Comparison of ENCODE assay signal across 12 mouse cellular contexts in the genomic region with DNA sequence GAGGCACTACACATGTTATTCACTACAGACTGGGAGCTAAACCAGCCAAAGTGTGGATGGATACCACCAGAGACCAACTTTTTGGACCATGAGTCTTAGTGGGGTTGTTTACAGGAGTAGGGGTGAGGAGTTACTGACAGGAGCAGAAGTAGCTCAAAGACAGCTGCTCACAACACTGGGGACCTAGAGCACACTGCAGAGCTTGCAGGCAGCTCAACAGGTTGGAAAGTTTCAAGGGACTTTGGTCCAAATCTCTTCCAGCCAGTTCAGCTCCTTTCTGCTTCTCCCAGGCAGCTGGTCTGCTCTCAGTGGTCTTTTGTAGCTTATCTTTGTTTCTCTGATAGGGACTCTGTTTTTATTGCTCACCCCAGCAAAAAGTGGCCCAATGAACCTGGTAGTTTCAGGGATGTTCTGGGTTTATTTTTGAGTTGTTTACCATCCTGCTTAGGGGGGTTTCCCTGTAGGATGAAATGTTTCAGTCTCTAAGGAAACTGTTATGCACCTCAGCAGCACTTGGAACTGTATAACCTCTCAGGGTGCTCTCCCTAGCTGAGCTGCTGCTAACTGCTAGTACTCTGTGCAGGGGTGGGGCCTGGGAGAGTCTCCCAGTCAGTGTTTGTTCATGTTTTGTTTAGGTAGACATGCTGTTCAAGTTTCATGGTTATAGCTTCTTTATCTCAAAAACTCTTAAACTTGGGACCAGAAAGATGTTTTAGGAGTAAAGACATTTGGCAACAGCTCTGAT. TPM values are rescaled to one million over a fixed set of nuclear protein-coding genes. Genes with fewer than 3 reads are reported as not detected.
A peak's percentile ranks its signal among the peaks of the same experiment; 100 is the strongest.
DNase-seq lines count a peak whose midpoint lies in the region; ATAC-seq lines count a peak whose summit lies in the region.
"Had no signal": no experiment of that assay in that cellular context is flagged by ENCODE, and none has a peak within 500 bp of the region (broad histone marks: within the 10 kb centered on the region; RNA-seq: fewer than 3 reads in every experiment).

No protein-coding gene starts in this region.

- H3K4me1 ChIP-seq in heart, embryonic 13.5 days: peaks cover 55% of the 10 kb centered on the region
- H3K4me1 ChIP-seq in liver, embryonic 16.5 days (ENCODE audit: control insufficient read depth, low read depth, low read length): peaks cover 53% of the 10 kb centered on the region
- H3K4me1 ChIP-seq in hindbrain, embryonic 11.5 days (replicated peaks; ENCODE audit: control insufficient read depth, insufficient read depth, low read length): no peaks in the 10 kb centered on the region; the same call in 1 of the 2 replicates
- peaks cover 16% of the 10 kb centered on the region for H3K4me1 ChIP-seq in hindbrain, embryonic 13.5 days (replicated peaks)

- intact Hi-C loops in heart, postnatal 36 days (cut with DNase I): no loop called here

- peak overlapping the region; percentile 30 for H3K27ac ChIP-seq in heart, embryonic 13.5 days (replicated peaks)
- peak overlapping the region; percentile 73 for H3K27ac ChIP-seq in liver, embryonic 16.5 days (ENCODE audit: low read length)
- H3K27ac ChIP-seq in hindbrain, embryonic 11.5 days (ENCODE audit: low read depth, low read length): no peak overlapping the region
- no peak overlapping the region for H3K27ac ChIP-seq in hindbrain, embryonic 13.5 days
- H3K27ac ChIP-seq: hindbrain, embryonic 14.5 days; kidney, postnatal 0 days had no signal

- H3K4me3 ChIP-seq in heart, embryonic 13.5 days: no peak overlapping the region
- no peak overlapping the region for H3K4me3 ChIP-seq in liver, embryonic 16.5 days (ENCODE audit: low read depth, low read length)
- H3K4me3 ChIP-seq in hindbrain, embryonic 11.5 days (ENCODE audit: low read depth, low read length): no peak overlapping the region
- H3K4me3 ChIP-seq in hindbrain, embryonic 13.5 days: no peak overlapping the region

- H3K4me2 ChIP-seq in heart, embryonic 13.5 days: peak overlapping the region; percentile 2; the same call in 1 of the 2 replicates
- peak overlapping the region; percentile 31 for H3K4me2 ChIP-seq in liver, embryonic 16.5 days (ENCODE audit: low read depth, low read length)
- no peak overlapping the region for H3K4me2 ChIP-seq in hindbrain, embryonic 11.5 days (replicated peaks; ENCODE audit: low read depth, low read length)
- no peak overlapping the region for H3K4me2 ChIP-seq in hindbrain, embryonic 13.5 days
- H3K4me2 ChIP-seq: hindbrain, embryonic 14.5 days had no signal

- H3K9ac ChIP-seq in heart, embryonic 13.5 days: peak overlapping the region; percentile 2; the same call in 1 of the 2 replicates
- peak overlapping the region; percentile 52 for H3K9ac ChIP-seq in liver, embryonic 16.5 days (ENCODE audit: low read depth, low read length)
- H3K9ac ChIP-seq in hindbrain, embryonic 11.5 days (ENCODE audit: low read depth, low read length): no peak overlapping the region
- no peak overlapping the region for H3K9ac ChIP-seq in hindbrain, embryonic 13.5 days
- H3K9ac ChIP-seq: hindbrain, embryonic 14.5 days had no signal

- no peaks in the 10 kb centered on the region for H3K9me3 ChIP-seq in heart, embryonic 13.5 days
- no peaks in the 10 kb centered on the region for H3K9me3 ChIP-seq in liver, embryonic 16.5 days (replicated peaks; ENCODE audit: control insufficient read depth, low read length)
- H3K9me3 ChIP-seq in hindbrain, embryonic 11.5 days (ENCODE audit: control insufficient read depth, low read length): no peaks in the 10 kb centered on the region
- H3K9me3 ChIP-seq in hindbrain, embryonic 13.5 days: no peaks in the 10 kb centered on the region

- no peaks in the 10 kb centered on the region for H3K27me3 ChIP-seq in heart, embryonic 13.5 days (replicated peaks)
- H3K27me3 ChIP-seq in liver, embryonic 16.5 days (ENCODE audit: control insufficient read depth, insufficient read depth, low read depth, low read length): no peaks in the 10 kb centered on the region
- H3K27me3 ChIP-seq in hindbrain, embryonic 11.5 days (ENCODE audit: control insufficient read depth, insufficient read depth, low read length): no peaks in the 10 kb centered on the region
- no peaks in the 10 kb centered on the region for H3K27me3 ChIP-seq in hindbrain, embryonic 13.5 days

- DNase-seq in heart, postnatal 36 days: no peak
- peak; percentile 51 for DNase-seq in CD4-positive helper T cell, adult 2 months (ENCODE audit: low read depth, low spot score)
- DNase-seq in ovary, postnatal 14 days (ENCODE audit: low spot score): no peak
- DNase-seq in hindbrain, embryonic 11.5 days (ENCODE audit: low spot score): no peak

- no peak for ATAC-seq in heart, embryonic 13.5 days (ENCODE audit: extremely low read depth, insufficient number of reproducible peaks, low FRiP score, low TSS enrichment)
- peak; percentile 45; the same call in 1 of the 2 replicates for ATAC-seq in erythroid progenitor cell, adult 5-6 weeks (replicated peaks; ENCODE audit: low FRiP score, poor library complexity, severe bottlenecking)
- ATAC-seq in liver, embryonic 16.5 days (ENCODE audit: low read depth): peak; percentile 50
- no peak for ATAC-seq in hindbrain, embryonic 11.5 days (ENCODE audit: low FRiP score)
- ATAC-seq in hindbrain, embryonic 13.5 days (ENCODE audit: low FRiP score): no peak

- peaks cover 10% of the 10 kb centered on the region; the same call in 1 of the 2 replicates for H3K36me3 ChIP-seq in heart, embryonic 13.5 days
- no peaks in the 10 kb centered on the region for H3K36me3 ChIP-seq in liver, embryonic 16.5 days (ENCODE audit: control insufficient read depth, insufficient read depth)
- no peaks in the 10 kb centered on the region for H3K36me3 ChIP-seq in hindbrain, embryonic 11.5 days (ENCODE audit: control insufficient read depth, insufficient read depth, low read length)
- H3K36me3 ChIP-seq in hindbrain, embryonic 13.5 days: no peaks in the 10 kb centered on the region

RNA-seq across cellular contexts. Expression of a gene that starts 40.4 kb away (rescaled TPM):
- polyA plus RNA-seq in heart, embryonic 13.5 days (2015; fragmentation: Nextera tagmentation; extraction: Ambion mirVana): 171 and 188 TPM in 2 replicates
- 100 to 1,000 TPM; 132 to 137 TPM for total RNA-seq in heart, postnatal 36 days (2021)
- 135 and 172 TPM in 2 replicates for total RNA-seq in erythroid progenitor cell, adult 5-6 weeks (2015; ENCODE audit: low replicate concordance)
- total RNA-seq in erythroid progenitor cell, adult 5-6 weeks (2017; ENCODE audit: low replicate concordance): 87.1 and 93.3 TPM in 2 replicates
- polyA plus RNA-seq in liver, embryonic 16.5 days (2015; fragmentation: Nextera tagmentation; extraction: Ambion mirVana): 115 and 127 TPM in 2 replicates
- polyA plus RNA-seq in hindbrain, embryonic 11.5 days (2014; fragmentation: Nextera tagmentation; extraction: Ambion mirVana): 321 and 357 TPM in 2 replicates
- 276 and 284 TPM in 2 replicates for polyA plus RNA-seq in hindbrain, embryonic 13.5 days (2015; fragmentation: Nextera tagmentation; extraction: Ambion mirVana)

RNA-seq across cellular contexts. Expression of a gene that starts 44.3 kb away (rescaled TPM):
- 14.7 and 16.2 TPM in 2 replicates for polyA plus RNA-seq in heart, embryonic 13.5 days (2015; fragmentation: Nextera tagmentation; extraction: Ambion mirVana)
- 10 to 100 TPM; 16.2 to 17.7 TPM for total RNA-seq in heart, postnatal 36 days (2021)
- total RNA-seq in erythroid progenitor cell, adult 5-6 weeks (2015; ENCODE audit: low replicate concordance): 32.1 and 44.4 TPM in 2 replicates
- total RNA-seq in erythroid progenitor cell, adult 5-6 weeks (2017; ENCODE audit: low replicate concordance): 15.1 and 25.8 TPM in 2 replicates
- 7.4 and 9.0 TPM in 2 replicates for polyA plus RNA-seq in liver, embryonic 16.5 days (2015; fragmentation: Nextera tagmentation; extraction: Ambion mirVana)
- 28.8 and 31.1 TPM in 2 replicates for polyA plus RNA-seq in hindbrain, embryonic 11.5 days (2014; fragmentation: Nextera tagmentation; extraction: Ambion mirVana)
- 18.6 and 20.5 TPM in 2 replicates for polyA plus RNA-seq in hindbrain, embryonic 13.5 days (2015; fragmentation: Nextera tagmentation; extraction: Ambion mirVana)

RNA-seq across cellular contexts. Expression of a gene that starts 58.9 kb away (rescaled TPM):
- 56.8 and 65.1 TPM in 2 replicates for polyA plus RNA-seq in heart, embryonic 13.5 days (2015; fragmentation: Nextera tagmentation; extraction: Ambion mirVana)
- 100 to 1,000 TPM; 168 to 289 TPM for total RNA-seq in heart, postnatal 36 days (2021)
- total RNA-seq in erythroid progenitor cell, adult 5-6 weeks (2015; ENCODE audit: low replicate concordance): not detected in 2 replicates
- total RNA-seq in erythroid progenitor cell, adult 5-6 weeks (2017; ENCODE audit: low replicate concordance): not detected in 2 replicates
- not detected in 2 replicates for polyA plus RNA-seq in liver, embryonic 16.5 days (2015; fragmentation: Nextera tagmentation; extraction: Ambion mirVana)
- polyA plus RNA-seq in hindbrain, embryonic 11.5 days (2014; fragmentation: Nextera tagmentation; extraction: Ambion mirVana): 0.12 TPM in 1 of 2 replicates, not detected in the other
- polyA plus RNA-seq in hindbrain, embryonic 13.5 days (2015; fragmentation: Nextera tagmentation; extraction: Ambion mirVana): not detected in 2 replicates
- total RNA-seq: adrenal gland, adult 18-20 months had no signal
- polyA plus RNA-seq: forebrain, embryonic 11.5 days; hindbrain, embryonic 14.5 days; kidney, postnatal 0 days had no signal

Comparison
In these comparisons a context has a peak if more than half of its experiments do, and no peak if none do; other contexts are left out.
1. ATAC-seq: peak in erythroid progenitor cell, adult 5-6 weeks (single experiment) and liver, embryonic 16.5 days (single experiment); none in heart, embryonic 13.5 days (single experiment), hindbrain, embryonic 11.5 days (single experiment) and hindbrain, embryonic 13.5 days (single experiment).
2. H3K27ac ChIP-seq: peak in heart, embryonic 13.5 days (single experiment) and liver, embryonic 16.5 days (single experiment); none in hindbrain, embryonic 11.5 days (single experiment) and hindbrain, embryonic 13.5 days (single experiment).
3. H3K4me2 ChIP-seq: peak in heart, embryonic 13.5 days (single experiment) and liver, embryonic 16.5 days (single experiment); none in hindbrain, embryonic 11.5 days (single experiment) and hindbrain, embryonic 13.5 days (single experiment).
4. H3K9ac ChIP-seq: peak in heart, embryonic 13.5 days (single experiment) and liver, embryonic 16.5 days (single experiment); none in hindbrain, embryonic 11.5 days (single experiment) and hindbrain, embryonic 13.5 days (single experiment).
5. RNA of a gene that starts 58.9 kb away (polyA plus RNA-seq): 56.8 to 65.1 TPM in heart, embryonic 13.5 days; 0.12 TPM in hindbrain, embryonic 11.5 days, not detected in liver, embryonic 16.5 days and not detected in hindbrain, embryonic 13.5 days; every median in the first group is over 10 times any median in the second.